Mouse (Mus musculus): Measurements from ENCODE around the gene Otc. TPM values are rescaled to one million over a fixed set of nuclear protein-coding genes. Genes with fewer than 3 reads are reported as not detected.

Otc gene
- polyA plus RNA-seq, 1 experiment from 2014 or later, result 0.07 TPM

GRCm38 (mm10) chrX:10336816-10337215 is 84.7 kb downstream of the Otc start:
- no peak for ATAC-seq (ENCODE audit: low FRiP score, low TSS enrichment)
- WGBS, result 42% methylated on average over 2 of the region's 2 CpGs
- no peak overlapping the region for H3K4me3 ChIP-seq (ENCODE audit: low read depth, low read length)

GRCm38 (mm10) chrX:10355867-10356266 is 103.8 kb downstream of the Otc start:
- Histone ChIP-seq H3K4me1 (replicated peaks; ENCODE audit: control insufficient read depth, insufficient read depth) (no peaks in the 10 kb centered on the region), H3K27ac (replicated peaks) (no peak overlapping the region), H3K4me2 (replicated peaks; ENCODE audit: low read depth) (no peak overlapping the region), H3K36me3 (ENCODE audit: control insufficient read depth, insufficient read depth, low read length) (no peaks in the 10 kb centered on the region), H3K27me3 (ENCODE audit: control insufficient read depth, insufficient read depth, low read length) (no peaks in the 10 kb centered on the region), H3K9ac (ENCODE audit: low read length) (no peak overlapping the region), H3K4me3 (ENCODE audit: low read depth, low read length) (no peak overlapping the region), H3K9me3 (ENCODE audit: control insufficient read depth, low read length) (no peaks in the 10 kb centered on the region)
- DNase-seq (ENCODE audit: low spot score) (no peak), ATAC-seq (ENCODE audit: low FRiP score, low TSS enrichment) (no peak)
- WGBS, result 37% methylated on average over 4 of the region's 4 CpGs
- no peak for TF ChIP-seq CTCF (IDR thresholded peaks at IDR 0.05; ENCODE audit: low read depth)

More at GRCm38 (mm10) chrX:10336816-10337215, 84.7 kb downstream of the Otc start:
- Histone ChIP-seq H3K9me3 (ENCODE audit: control insufficient read depth, low read length) (no peaks in the 10 kb centered on the region), H3K9ac (ENCODE audit: low read length) (no peak overlapping the region), H3K27ac (replicated peaks) (no peak overlapping the region), H3K4me1 (replicated peaks; ENCODE audit: control insufficient read depth, insufficient read depth) (no peaks in the 10 kb centered on the region), H3K4me2 (replicated peaks; ENCODE audit: low read depth) (no peak overlapping the region), H3K36me3 (ENCODE audit: control insufficient read depth, insufficient read depth, low read length) (no peaks in the 10 kb centered on the region), H3K27me3 (ENCODE audit: control insufficient read depth, insufficient read depth, low read length) (no peaks in the 10 kb centered on the region)
- no peak for DNase-seq (ENCODE audit: low spot score)
- TF ChIP-seq CTCF (IDR thresholded peaks at IDR 0.05; ENCODE audit: low read depth) (no peak), EP300 (optimal IDR thresholded peaks at IDR 0.05) (no peak)

Other genes starting within 250 kb of the Otc start
- 22.3 and 24.9 TPM in 2 replicates for gene Srpx, start 134.6 kb upstream of the Otc start, polyA plus RNA-seq (2015; fragmentation: Nextera tagmentation; extraction: Ambion mirVana)
- gene Rpgr, start 35.4 kb upstream of the Otc start, polyA plus RNA-seq (2015; fragmentation: Nextera tagmentation; extraction: Ambion mirVana), result 4.3 and 5.1 TPM in 2 replicates
- gene Tspan7, start 232.9 kb downstream of the Otc start, polyA plus RNA-seq (2015; fragmentation: Nextera tagmentation; extraction: Ambion mirVana), result 72.6 and 80.2 TPM in 2 replicates